Mouse (Mus musculus) testis, adult 2 months (tissue): Measurements from ENCODE around the gene Plk5. TPM values are rescaled to one million over a fixed set of nuclear protein-coding genes. Genes with fewer than 3 reads are reported as not detected.

ENCODE experiments used
- H3K27ac ChIP-seq: fragments of 200-500 bp; 2 replicates; pipeline ENCODE4 v1.5.1; 2012; ENCODE audit warnings: low read depth, low read length; ENCODE audit not compliant: control insufficient read depth, insufficient read depth
- H3K27me3 ChIP-seq: fragments of 200-500 bp; 2 replicates; pipeline ENCODE4 v1.6.1; 2012; ENCODE audit warnings: mild to moderate bottlenecking, low read length, moderate library complexity; ENCODE audit not compliant: control insufficient read depth, insufficient read depth
- H3K36me3 ChIP-seq: fragments of 200-500 bp; 2 replicates; pipeline ENCODE4 v1.6.1; 2012; ENCODE audit warnings: mild to moderate bottlenecking, low read length; ENCODE audit not compliant: control insufficient read depth, insufficient read depth
- H3K4me1 ChIP-seq: fragments of 200-500 bp; 2 replicates; pipeline ENCODE4 v1.6.1; 2012; ENCODE audit warnings: low read length; ENCODE audit not compliant: control insufficient read depth, insufficient read depth
- H3K4me3 ChIP-seq: fragments of 200-500 bp; 2 replicates; pipeline ENCODE4 v1.5.1; 2012; ENCODE audit warnings: low read depth, mild to moderate bottlenecking, low read length, moderate library complexity, mixed read lengths; ENCODE audit not compliant: control insufficient read depth
- CTCF ChIP-seq: fragments of 200-500 bp; IDR thresholded peaks from 2 replicates; pipeline ENCODE4 v1.5.1; 2012; ENCODE audit warnings: low read depth, mild to moderate bottlenecking, inconsistent platforms, low read length, moderate library complexity; ENCODE audit not compliant: control insufficient read depth, insufficient read depth, insufficient replicate concordance
- POLR2A ChIP-seq: fragments of 200-500 bp; IDR thresholded peaks from 2 replicates; pipeline ENCODE4 v1.6.1; 2012; ENCODE audit warnings: low read depth, mild to moderate bottlenecking, inconsistent platforms, low read length, moderate library complexity; ENCODE audit not compliant: control insufficient read depth
- polyA plus RNA-seq: library from polyadenylated mRNA; depleted of rRNA; stranded (reverse); fragments of >200 nt; gene quantifications from 2 replicates; pipeline ENCODE4 v1.2.3, GENCODE M21; 2012

The Plk5 gene
- polyA plus RNA-seq, 1 experiment: 1.7 TPM

- TF ChIP-seq CTCF (no peak), POLR2A (no peak)
- H3K4me1 ChIP-seq: peaks cover 17% of the 10 kb centered on the region
- no peaks in the 10 kb centered on the region for H3K27me3 ChIP-seq
- no peaks in the 10 kb centered on the region for H3K36me3 ChIP-seq
- peak overlapping the region; percentile 94 for H3K4me3 ChIP-seq
- no peak overlapping the region; the same call in 1 of the 2 replicates for H3K27ac ChIP-seq
These were observed 27.9 kb downstream of the Plk5 start for GRCm38 (mm10) chr10:80384115-80384639.

- Histone ChIP-seq H3K36me3 (no peaks in the 10 kb centered on the region), H3K4me1 (peaks cover 17% of the 10 kb centered on the region), H3K4me3 (peak overlapping the region; percentile 94), H3K27ac (no peak overlapping the region), H3K27me3 (no peaks in the 10 kb centered on the region)
- TF ChIP-seq CTCF (no peak), POLR2A (no peak)
These were observed 28.4 kb downstream of the Plk5 start for GRCm38 (mm10) chr10:80384709-80385108.

- H3K27ac ChIP-seq: no peak overlapping the region
- H3K27me3 ChIP-seq: no peaks in the 10 kb centered on the region
- H3K4me3 ChIP-seq: peak overlapping the region; percentile 94
- H3K36me3 ChIP-seq: no peaks in the 10 kb centered on the region
- peaks cover 17% of the 10 kb centered on the region for H3K4me1 ChIP-seq
- no peak for TF ChIP-seq CTCF
- TF ChIP-seq POLR2A: no peak
These were observed 29.1 kb downstream of the Plk5 start for GRCm38 (mm10) chr10:80385310-80385709.

GRCm38 (mm10) chr10:80385811-80386734 lies 29.8 kb downstream of the Plk5 start:
- peak overlapping the region; percentile 94 for H3K4me3 ChIP-seq
- H3K4me1 ChIP-seq: peaks cover 17% of the 10 kb centered on the region
- TF ChIP-seq POLR2A: peak; percentile 22; the same call in 1 of the 2 replicates
- TF ChIP-seq CTCF: no peak
- H3K27me3 ChIP-seq: no peaks in the 10 kb centered on the region
- H3K36me3 ChIP-seq: no peaks in the 10 kb centered on the region
- peak overlapping the region; percentile 86 for H3K27ac ChIP-seq

- Histone ChIP-seq H3K4me3 (peak overlapping the region; percentile 94), H3K27ac (peak overlapping the region; percentile 86), H3K36me3 (no peaks in the 10 kb centered on the region; the same call in 1 of the 2 replicates), H3K4me1 (peaks cover 17% of the 10 kb centered on the region), H3K27me3 (no peaks in the 10 kb centered on the region)
- TF ChIP-seq POLR2A (no peak; the same call in none of the 2 replicates), CTCF (no peak)
These were observed 30.6 kb downstream of the Plk5 start for GRCm38 (mm10) chr10:80386735-80387471.

- no peaks in the 10 kb centered on the region; the same call in 1 of the 2 replicates for H3K36me3 ChIP-seq
- peaks cover 17% of the 10 kb centered on the region for H3K4me1 ChIP-seq
- peak within 1 kb of the TSS; percentile 88 for H3K27ac ChIP-seq
- TF ChIP-seq CTCF: no peak
- peak; percentile 74; the same call in 1 of the 2 replicates for TF ChIP-seq POLR2A
- H3K27me3 ChIP-seq: no peaks in the 10 kb centered on the region
- H3K4me3 ChIP-seq: peak within 1 kb of the TSS; percentile 94
These were observed 31.3 kb downstream of the Plk5 start, which contains the start of gene Mex3d for GRCm38 (mm10) chr10:80387522-80387959. Mex3d (minus strand) TSS chr10:80387659.
